Mouse (Mus musculus) hindbrain, embryonic 12.5 days (tissue): ENCODE data around the gene Taok3. TPM values are rescaled to one million over a fixed set of nuclear protein-coding genes. Genes with fewer than 3 reads are reported as not detected.
"Not testable (repeated sequence)": the region's sequence is repeated elsewhere in the genome, so short reads cannot be mapped to it uniquely, and the experiment has no call there.

ENCODE experiments used
- ATAC-seq: fragments of 200-750 bp; cut with Nextera tagmentation; 2 replicates; pipeline ENCODE4 v1.8.0; 2017; ENCODE audit warnings: moderate TSS enrichment; ENCODE audit not compliant: low FRiP score
- H3K27ac ChIP-seq: fragments of 300-500 bp; sonication (generic); 2 replicates; pipeline ENCODE4 v1.5.1; 2016; ENCODE audit warnings: mild to moderate bottlenecking
- H3K27me3 ChIP-seq: fragments of 300-500 bp; sonication (generic); 2 replicates; pipeline ENCODE4 v1.6.1; 2016; ENCODE audit warnings: mild to moderate bottlenecking
- H3K36me3 ChIP-seq: fragments of 300-500 bp; sonication (generic); 2 replicates; pipeline ENCODE4 v1.6.1; 2016; ENCODE audit warnings: mild to moderate bottlenecking
- H3K4me1 ChIP-seq: fragments of 300-500 bp; sonication (generic); 2 replicates; pipeline ENCODE4 v1.6.1; 2016
- H3K4me2 ChIP-seq: fragments of 300-500 bp; sonication (generic); replicated peaks from 2 replicates; pipeline ENCODE4 v1.6.1; 2016; ENCODE audit warnings: mild to moderate bottlenecking
- H3K4me3 ChIP-seq: fragments of 300-500 bp; sonication (generic); 2 replicates; pipeline ENCODE4 v1.5.1; 2016; ENCODE audit warnings: mild to moderate bottlenecking
- H3K9ac ChIP-seq: fragments of 300-500 bp; sonication (generic); 2 replicates; pipeline ENCODE4 v1.6.1; 2016; ENCODE audit warnings: mild to moderate bottlenecking, moderate library complexity
- H3K9me3 ChIP-seq: fragments of 300-500 bp; sonication (generic); replicated peaks from 2 replicates; pipeline ENCODE4 v1.6.1; 2016; ENCODE audit warnings: mild to moderate bottlenecking
- WGBS: fragments of 180-500 bp; shearing (Covaris S2); methylation state at CpG from one replicate; pipeline ENCODE4 v1.1.7; 2016; 5-methylcytosine and 5-hydroxymethylcytosine counted together
- polyA plus RNA-seq: library from polyadenylated mRNA; unstranded; fragments of >200 nt; fragmentation: Nextera tagmentation; extraction: Ambion mirVana; gene quantifications from 2 replicates; pipeline ENCODE4 v1.2.1, GENCODE M21; 2016

Taok3 gene
- polyA plus RNA-seq, 1 experiment from 2014 or later: 30.6 TPM

GRCm38 (mm10) chr5:117282360-117282759, 162.4 kb downstream of the Taok3 start:
- H3K36me3 ChIP-seq: peaks cover 47% of the 10 kb centered on the region
- H3K9ac ChIP-seq: no peak overlapping the region
- no peaks in the 10 kb centered on the region for H3K27me3 ChIP-seq
- peaks cover 3% of the 10 kb centered on the region; the same call in 1 of the 2 replicates for H3K9me3 ChIP-seq
- H3K27ac ChIP-seq: no peak overlapping the region
- H3K4me3 ChIP-seq: no peak overlapping the region
- H3K4me1 ChIP-seq: peaks cover 28% of the 10 kb centered on the region
- 89% methylated on average over 8 of the region's 8 CpGs for WGBS
- no peak overlapping the region for H3K4me2 ChIP-seq
- no peak for ATAC-seq

- peaks cover 3% of the 10 kb centered on the region; the same call in 1 of the 2 replicates for H3K27me3 ChIP-seq
- H3K4me2 ChIP-seq: no peak overlapping the region
- no peak overlapping the region for H3K4me3 ChIP-seq
- no peak overlapping the region for H3K9ac ChIP-seq
- H3K36me3 ChIP-seq: peaks cover 46% of the 10 kb centered on the region
- H3K9me3 ChIP-seq: no peaks in the 10 kb centered on the region
- H3K27ac ChIP-seq: peak overlapping the region; percentile 52; the same call in 1 of the 2 replicates
- peaks cover 33% of the 10 kb centered on the region for H3K4me1 ChIP-seq
- peak; percentile 11; the same call in 1 of the 2 replicates for ATAC-seq
- WGBS: 73% methylated on average over 9 of the region's 9 CpGs
Measured at GRCm38 (mm10) chr5:117284029-117284428, 164.1 kb downstream of the Taok3 start.

GRCm38 (mm10) chr5:117284682-117285081, 164.8 kb downstream of the Taok3 start:
- H3K9ac ChIP-seq: no peak overlapping the region
- ATAC-seq: no peak
- peaks cover 42% of the 10 kb centered on the region for H3K36me3 ChIP-seq
- H3K9me3 ChIP-seq: no peaks in the 10 kb centered on the region
- no peak overlapping the region for H3K4me3 ChIP-seq
- H3K4me2 ChIP-seq: no peak overlapping the region
- 71% methylated on average over 7 of the region's 7 CpGs for WGBS
- H3K4me1 ChIP-seq: peaks cover 33% of the 10 kb centered on the region
- H3K27ac ChIP-seq: peak overlapping the region; percentile 52; the same call in 1 of the 2 replicates
- peaks cover 3% of the 10 kb centered on the region; the same call in 1 of the 2 replicates for H3K27me3 ChIP-seq

GRCm38 (mm10) chr5:117285266-117285665, 165.3 kb downstream of the Taok3 start:
- H3K27ac ChIP-seq: no peak overlapping the region
- peak overlapping the region; percentile 76; the same call in 1 of the 2 replicates for H3K4me2 ChIP-seq
- 87% methylated on average over 4 of the region's 4 CpGs for WGBS
- peaks cover 3% of the 10 kb centered on the region; the same call in 1 of the 2 replicates for H3K27me3 ChIP-seq
- H3K9ac ChIP-seq: 0 out of 2 replicates have a peak overlapping the region, but pooled peaks have one; percentile 88
- ATAC-seq: no peak
- H3K36me3 ChIP-seq: peaks cover 38% of the 10 kb centered on the region
- peaks cover 33% of the 10 kb centered on the region for H3K4me1 ChIP-seq
- H3K4me3 ChIP-seq: no peak overlapping the region
- no peaks in the 10 kb centered on the region for H3K9me3 ChIP-seq

- peaks cover 31% of the 10 kb centered on the region for H3K36me3 ChIP-seq
- peak overlapping the region; percentile 76 for H3K4me2 ChIP-seq
- H3K4me3 ChIP-seq: peak overlapping the region; percentile 81
- no peaks in the 10 kb centered on the region for H3K9me3 ChIP-seq
- H3K27ac ChIP-seq: 0 out of 2 replicates have a peak overlapping the region, but pooled peaks have one; percentile 75
- peaks cover 33% of the 10 kb centered on the region for H3K4me1 ChIP-seq
- ATAC-seq: no peak
- H3K27me3 ChIP-seq: peaks cover 3% of the 10 kb centered on the region; the same call in 1 of the 2 replicates
- peak overlapping the region; percentile 88 for H3K9ac ChIP-seq
- 41% methylated on average over 3 of the region's 3 CpGs for WGBS
Measured at GRCm38 (mm10) chr5:117286286-117286685, 166.4 kb downstream of the Taok3 start.

- H3K4me1 ChIP-seq: peaks cover 33% of the 10 kb centered on the region
- peak within 1 kb of the TSS; percentile 88 for H3K9ac ChIP-seq
- H3K4me3 ChIP-seq: peak within 1 kb of the TSS; percentile 81
- H3K27me3 ChIP-seq: peaks cover 3% of the 10 kb centered on the region; the same call in 1 of the 2 replicates
- peaks cover 23% of the 10 kb centered on the region for H3K36me3 ChIP-seq
- WGBS: under 1% methylated on average over 76 of the region's 77 CpGs
- H3K9me3 ChIP-seq: no peaks in the 10 kb centered on the region
- H3K4me2 ChIP-seq: peak within 1 kb of the TSS; percentile 76
- peak; percentile 94 for ATAC-seq
- H3K27ac ChIP-seq: peak within 1 kb of the TSS; percentile 75
Measured at GRCm38 (mm10) chr5:117286831-117287822, 167.2 kb downstream of the Taok3 start, which contains the start of gene Pebp1. TSS of gene Pebp1 (minus strand) at chr5:117287625.

- Histone ChIP-seq H3K4me3 (no peak overlapping the region), H3K4me1 (peaks cover 25% of the 10 kb centered on the region), H3K9ac (no peak overlapping the region), H3K4me2 (no peak overlapping the region), H3K36me3 (peaks cover 7% of the 10 kb centered on the region), H3K27me3 (peaks cover 3% of the 10 kb centered on the region; the same call in 1 of the 2 replicates), H3K27ac (no peak overlapping the region), H3K9me3 (no peaks in the 10 kb centered on the region)
- no peak for ATAC-seq
Measured at GRCm38 (mm10) chr5:117289646-117290045, 169.7 kb downstream of the Taok3 start.

GRCm38 (mm10) chr5:117290081-117290480, 170.2 kb downstream of the Taok3 start:
- H3K9me3 ChIP-seq: no peaks in the 10 kb centered on the region
- 100% methylated on average over 2 of the region's 2 CpGs for WGBS
- ATAC-seq: no peak

GRCm38 (mm10) chr5:117291312-117291711, 171.4 kb downstream of the Taok3 start:
- WGBS: 87% methylated on average over 3 of the region's 3 CpGs
- no peak overlapping the region for H3K9ac ChIP-seq
- ATAC-seq: no peak
- no peak overlapping the region for H3K27ac ChIP-seq
- no peak overlapping the region for H3K4me3 ChIP-seq
- H3K4me2 ChIP-seq: no peak overlapping the region
- H3K9me3 ChIP-seq: no peaks in the 10 kb centered on the region
- peaks cover 8% of the 10 kb centered on the region for H3K4me1 ChIP-seq
- peaks cover 3% of the 10 kb centered on the region; the same call in 1 of the 2 replicates for H3K27me3 ChIP-seq
- no peaks in the 10 kb centered on the region for H3K36me3 ChIP-seq

More at GRCm38 (mm10) chr5:117290081-117290480, 170.2 kb downstream of the Taok3 start:
- Histone ChIP-seq H3K27me3 (peaks cover 3% of the 10 kb centered on the region; the same call in 1 of the 2 replicates), H3K4me3 (no peak overlapping the region), H3K27ac (no peak overlapping the region), H3K9ac (no peak overlapping the region), H3K4me2 (no peak overlapping the region), H3K36me3 (peaks cover 4% of the 10 kb centered on the region; the same call in 1 of the 2 replicates), H3K4me1 (peaks cover 21% of the 10 kb centered on the region)

- no peak overlapping the region for H3K27ac ChIP-seq
- H3K4me2 ChIP-seq: no peak overlapping the region
- no peaks in the 10 kb centered on the region for H3K9me3 ChIP-seq
- peaks cover 5% of the 10 kb centered on the region for H3K4me1 ChIP-seq
- no peaks in the 10 kb centered on the region for H3K36me3 ChIP-seq
- ATAC-seq: no peak
- no peak overlapping the region for H3K4me3 ChIP-seq
- H3K9ac ChIP-seq: no peak overlapping the region
- WGBS: 76% methylated on average over 6 of the region's 6 CpGs
- H3K27me3 ChIP-seq: peaks cover 3% of the 10 kb centered on the region; the same call in 1 of the 2 replicates
Measured at GRCm38 (mm10) chr5:117292547-117292946, 172.6 kb downstream of the Taok3 start.

GRCm38 (mm10) chr5:117293776-117294175, 173.8 kb downstream of the Taok3 start:
- not testable (repeated sequence) for H3K4me2 ChIP-seq, H3K4me3 ChIP-seq, ATAC-seq, H3K9ac ChIP-seq, H3K4me1 ChIP-seq, H3K36me3 ChIP-seq, H3K9me3 ChIP-seq, H3K27me3 ChIP-seq, H3K27ac ChIP-seq
- 89% methylated on average over 3 of the region's 3 CpGs for WGBS

GRCm38 (mm10) chr5:117295011-117295410, 175.1 kb downstream of the Taok3 start:
- WGBS: 91% methylated on average over 8 of the region's 8 CpGs
- Histone ChIP-seq H3K4me2 (no peak overlapping the region), H3K9me3 (no peaks in the 10 kb centered on the region), H3K9ac (no peak overlapping the region), H3K27me3 (no peaks in the 10 kb centered on the region), H3K4me3 (no peak overlapping the region), H3K27ac (no peak overlapping the region), H3K36me3 (no peaks in the 10 kb centered on the region), H3K4me1 (no peaks in the 10 kb centered on the region)
- ATAC-seq: no peak
